Mouse (Mus musculus): ENCODE data around the gene Adgrf3. TPM values are rescaled to one million over a fixed set of nuclear protein-coding genes. Genes with fewer than 3 reads are reported as not detected.

Gene Adgrf3
- polyA plus RNA-seq, 1 experiment from 2014 or later: 0.45 TPM

DNA sequence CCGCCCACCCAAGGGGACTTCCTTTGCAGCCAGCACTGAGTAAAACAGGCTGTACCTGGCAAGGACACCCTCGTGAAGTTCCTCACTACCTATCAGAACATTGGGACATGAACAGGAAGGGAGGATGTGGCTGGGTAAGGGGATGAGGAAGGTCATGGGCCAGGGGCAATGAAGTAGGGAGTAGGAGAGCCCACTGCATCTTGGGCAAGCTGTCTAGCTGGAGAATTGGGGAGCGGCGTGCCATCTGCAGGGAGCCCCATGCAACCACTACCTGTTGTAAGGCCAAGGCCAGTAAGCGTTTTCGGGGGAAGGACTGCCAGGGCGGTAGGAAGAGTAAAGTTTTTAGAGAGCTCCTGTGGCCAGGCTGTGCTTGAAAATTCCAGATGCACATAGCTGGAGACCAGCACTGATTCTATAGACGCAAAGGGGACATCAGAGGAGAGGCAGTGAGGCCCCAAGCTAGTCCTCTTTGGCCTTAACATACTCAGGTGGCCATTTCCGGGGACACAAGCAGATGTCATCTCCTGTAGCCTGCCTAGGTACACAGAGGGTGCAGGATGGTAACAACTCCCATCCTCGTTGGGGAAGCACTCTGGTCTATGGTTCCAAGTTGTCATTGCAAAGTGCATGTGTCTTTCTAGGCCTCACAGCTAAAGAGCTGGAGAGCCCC, 2.2 kb downstream of the Adgrf3 start:
- no peak overlapping the region for H3K4me2 ChIP-seq (ENCODE audit: low read length)
- no peak overlapping the region for H3K4me3 ChIP-seq (ENCODE audit: control insufficient read depth in 1 of 2, insufficient read depth in 1 of 2, low read depth in 1 of 2, low read length in 2 of 2)
- no peaks in the 10 kb centered on the region for H3K27me3 ChIP-seq (ENCODE audit: control insufficient read depth, insufficient read depth, low read length)
- H3K27ac ChIP-seq (replicated peaks in 1 of 2; ENCODE audit: control insufficient read depth in 1 of 2, insufficient read depth in 1 of 2, low read depth in 2 of 2, low read length in 2 of 2): no peak overlapping the region
- 67% methylated on average over 10 of the region's 10 CpGs for WGBS
- no peaks in the 10 kb centered on the region for H3K36me3 ChIP-seq (ENCODE audit: control insufficient read depth, insufficient read depth, low read length)
- no peak for ATAC-seq (ENCODE audit: insufficient number of reproducible peaks, insufficient read depth, low FRiP score, low read depth)
- H3K4me1 ChIP-seq (ENCODE audit: control insufficient read depth in 2 of 2, insufficient read depth in 2 of 2, low read length in 2 of 2): no peaks in the 10 kb centered on the region; a peak in 1 of 4 replicates
- no peak overlapping the region for H3K9ac ChIP-seq (ENCODE audit: low read length)
- no peaks in the 10 kb centered on the region for H3K9me3 ChIP-seq (ENCODE audit: control insufficient read depth, low read length)

DNA sequence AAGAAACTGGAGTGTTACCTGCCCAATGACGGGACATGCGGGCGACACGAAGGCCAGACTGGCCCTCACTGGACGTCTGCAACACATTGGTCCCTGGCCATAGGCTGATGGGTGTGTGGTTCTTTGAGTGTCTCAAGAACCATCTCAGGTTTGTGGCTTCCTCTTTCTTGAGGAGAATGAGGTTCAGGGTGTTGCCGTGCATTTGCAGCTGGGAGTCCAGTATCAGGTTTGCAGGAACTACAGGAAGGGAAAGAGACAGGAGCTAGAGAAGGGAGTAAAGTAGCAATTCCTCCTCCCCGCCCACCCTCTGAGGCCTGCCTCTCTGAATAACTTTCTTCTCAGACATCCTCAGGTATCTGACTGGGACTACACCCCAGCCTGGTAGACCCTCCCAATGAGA, 3.3 kb downstream of the Adgrf3 start:
- no peak for ATAC-seq (ENCODE audit: insufficient number of reproducible peaks, insufficient read depth, low FRiP score, low read depth)
- Histone ChIP-seq H3K4me1 (ENCODE audit: control insufficient read depth in 2 of 2, insufficient read depth in 2 of 2, low read length in 2 of 2) (peaks cover 0 to 2% of the 10 kb centered on the region in 2 experiments; a peak in 2 of 4 replicates), H3K4me3 (ENCODE audit: control insufficient read depth in 1 of 2, insufficient read depth in 1 of 2, low read depth in 1 of 2, low read length in 2 of 2) (no peak overlapping the region), H3K27me3 (ENCODE audit: control insufficient read depth, insufficient read depth, low read length) (no peaks in the 10 kb centered on the region), H3K4me2 (ENCODE audit: low read length) (no peak overlapping the region), H3K9me3 (ENCODE audit: control insufficient read depth, low read length) (no peaks in the 10 kb centered on the region), H3K27ac (replicated peaks in 1 of 2; ENCODE audit: control insufficient read depth in 1 of 2, insufficient read depth in 1 of 2, low read depth in 2 of 2, low read length in 2 of 2) (no peak overlapping the region), H3K9ac (ENCODE audit: low read length) (no peak overlapping the region), H3K36me3 (ENCODE audit: control insufficient read depth, insufficient read depth, low read length) (no peaks in the 10 kb centered on the region)
- WGBS: 81% methylated on average over 7 of the region's 7 CpGs

GRCm38 (mm10) chr5:30201521-30201920, 4.0 kb downstream of the Adgrf3 start:
- 39% methylated on average over 5 of the region's 5 CpGs for WGBS
- ATAC-seq (ENCODE audit: insufficient number of reproducible peaks, insufficient read depth, low FRiP score, low read depth): no peak
- H3K4me3 ChIP-seq (ENCODE audit: control insufficient read depth in 1 of 2, insufficient read depth in 1 of 2, low read depth in 1 of 2, low read length in 2 of 2): no peak overlapping the region
- no peak overlapping the region for H3K9ac ChIP-seq (ENCODE audit: low read length)
- H3K36me3 ChIP-seq (ENCODE audit: control insufficient read depth, insufficient read depth, low read length): no peaks in the 10 kb centered on the region
- peaks cover 0 to 2% of the 10 kb centered on the region in 2 experiments; a peak in 2 of 4 replicates for H3K4me1 ChIP-seq (ENCODE audit: control insufficient read depth in 2 of 2, insufficient read depth in 2 of 2, low read length in 2 of 2)
- no peaks in the 10 kb centered on the region for H3K9me3 ChIP-seq (ENCODE audit: control insufficient read depth, low read length)
- no peak overlapping the region for H3K27ac ChIP-seq (replicated peaks in 1 of 2; ENCODE audit: control insufficient read depth in 1 of 2, insufficient read depth in 1 of 2, low read depth in 2 of 2, low read length in 2 of 2)
- H3K4me2 ChIP-seq (ENCODE audit: low read length): no peak overlapping the region
- H3K27me3 ChIP-seq (ENCODE audit: control insufficient read depth, insufficient read depth, low read length): no peaks in the 10 kb centered on the region

GRCm38 (mm10) chr5:30198257-30198656, 7.3 kb downstream of the Adgrf3 start:
- Histone ChIP-seq H3K27me3 (ENCODE audit: control insufficient read depth, insufficient read depth, low read length) (no peaks in the 10 kb centered on the region), H3K4me2 (ENCODE audit: low read length) (no peak overlapping the region), H3K9ac (ENCODE audit: low read length) (no peak overlapping the region), H3K4me1 (ENCODE audit: control insufficient read depth in 2 of 2, insufficient read depth in 2 of 2, low read length in 2 of 2) (peaks cover 7 to 8% of the 10 kb centered on the region in 2 experiments; a peak in 3 of 4 replicates), H3K4me3 (ENCODE audit: control insufficient read depth in 1 of 2, insufficient read depth in 1 of 2, low read depth in 1 of 2, low read length in 2 of 2) (no peak overlapping the region), H3K27ac (replicated peaks in 1 of 2; ENCODE audit: control insufficient read depth in 1 of 2, insufficient read depth in 1 of 2, low read depth in 2 of 2, low read length in 2 of 2) (no peak overlapping the region), H3K9me3 (ENCODE audit: control insufficient read depth, low read length) (no peaks in the 10 kb centered on the region), H3K36me3 (ENCODE audit: control insufficient read depth, insufficient read depth, low read length) (no peaks in the 10 kb centered on the region)
- no peak for ATAC-seq (ENCODE audit: insufficient number of reproducible peaks, insufficient read depth, low FRiP score, low read depth)
- WGBS: 62% methylated on average over 7 of the region's 7 CpGs

DNA sequence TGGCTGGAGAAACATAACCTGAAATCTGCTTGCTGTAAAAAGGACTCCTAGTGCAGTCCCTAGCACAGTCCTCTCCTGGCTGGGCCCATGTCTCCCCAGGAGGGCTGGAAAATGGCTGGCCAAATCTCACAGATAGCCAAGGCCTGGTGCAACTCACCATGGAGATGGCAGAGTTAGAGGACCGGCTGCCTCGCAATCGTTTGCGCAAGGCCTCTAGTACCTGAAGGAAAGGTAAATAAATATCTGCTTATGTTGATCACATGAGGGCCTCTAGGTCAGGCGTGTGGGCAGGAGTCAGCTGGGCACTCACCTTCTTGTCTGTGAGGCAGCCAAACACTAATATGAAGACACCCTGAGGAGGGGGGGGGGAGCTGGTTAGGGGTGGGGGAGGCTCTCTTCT, 10.2 kb downstream of the Adgrf3 start:
- H3K4me1 ChIP-seq (ENCODE audit: control insufficient read depth in 2 of 2, insufficient read depth in 2 of 2, low read length in 2 of 2): peaks cover 7 to 8% of the 10 kb centered on the region in 2 experiments; a peak in 3 of 4 replicates
- no peak for ATAC-seq (ENCODE audit: insufficient number of reproducible peaks, insufficient read depth, low FRiP score, low read depth)
- no peak overlapping the region for H3K4me3 ChIP-seq (ENCODE audit: control insufficient read depth in 1 of 2, insufficient read depth in 1 of 2, low read depth in 1 of 2, low read length in 2 of 2)
- no peak overlapping the region for H3K4me2 ChIP-seq (ENCODE audit: low read length)
- no peaks in the 10 kb centered on the region for H3K9me3 ChIP-seq (ENCODE audit: control insufficient read depth, low read length)
- H3K9ac ChIP-seq (ENCODE audit: low read length): no peak overlapping the region
- no peaks in the 10 kb centered on the region for H3K27me3 ChIP-seq (ENCODE audit: control insufficient read depth, insufficient read depth, low read length)
- no peak overlapping the region for H3K27ac ChIP-seq (replicated peaks in 1 of 2; ENCODE audit: control insufficient read depth in 1 of 2, insufficient read depth in 1 of 2, low read depth in 2 of 2, low read length in 2 of 2)
- 91% methylated on average over 5 of the region's 5 CpGs for WGBS
- peaks cover 9% of the 10 kb centered on the region for H3K36me3 ChIP-seq (ENCODE audit: control insufficient read depth, insufficient read depth, low read length)

DNA sequence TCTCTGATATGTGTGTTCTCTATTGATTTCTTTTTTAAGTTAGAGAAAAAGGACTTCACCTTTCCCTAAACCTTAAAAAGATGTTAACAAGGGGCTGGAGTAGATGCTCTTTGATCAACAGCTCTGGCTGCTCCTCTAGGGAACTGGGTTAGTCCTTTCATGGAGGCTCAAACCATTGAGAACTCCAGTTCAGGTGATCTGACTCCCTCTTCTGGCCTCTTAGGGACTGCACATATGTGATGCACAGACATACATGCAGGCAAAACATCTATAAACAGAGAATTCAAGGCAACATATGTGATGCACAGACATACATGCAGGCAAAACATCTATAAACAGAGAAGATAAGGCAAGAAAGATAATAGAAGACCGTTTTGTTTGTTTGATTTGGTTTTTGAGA, 13.1 kb downstream of the Adgrf3 start:
- no peak for ATAC-seq (ENCODE audit: insufficient number of reproducible peaks, insufficient read depth, low FRiP score, low read depth)
- Histone ChIP-seq H3K36me3 (ENCODE audit: control insufficient read depth, insufficient read depth, low read length) (peaks cover 31% of the 10 kb centered on the region), H3K4me1 (ENCODE audit: control insufficient read depth in 2 of 2, insufficient read depth in 2 of 2, low read length in 2 of 2) (peaks cover 5 to 7% of the 10 kb centered on the region in 2 experiments; a peak in 3 of 4 replicates), H3K27ac (replicated peaks in 1 of 2; ENCODE audit: control insufficient read depth in 1 of 2, insufficient read depth in 1 of 2, low read depth in 2 of 2, low read length in 2 of 2) (no peak overlapping the region), H3K9me3 (ENCODE audit: control insufficient read depth, low read length) (no peaks in the 10 kb centered on the region), H3K4me3 (ENCODE audit: control insufficient read depth in 1 of 2, insufficient read depth in 1 of 2, low read depth in 1 of 2, low read length in 2 of 2) (no peak overlapping the region), H3K4me2 (ENCODE audit: low read length) (no peak overlapping the region), H3K27me3 (ENCODE audit: control insufficient read depth, insufficient read depth, low read length) (no peaks in the 10 kb centered on the region), H3K9ac (ENCODE audit: low read length) (no peak overlapping the region)
- 58% methylated on average over 1 of the region's 1 CpGs for WGBS

GRCm38 (mm10) chr5:30187687-30188485, 17.6 kb downstream of the Adgrf3 start:
- H3K4me1 ChIP-seq (ENCODE audit: control insufficient read depth in 2 of 2, insufficient read depth in 2 of 2, low read length in 2 of 2): no peaks in the 10 kb centered on the region
- no peak overlapping the region for H3K4me2 ChIP-seq (ENCODE audit: low read length)
- no peaks in the 10 kb centered on the region for H3K27me3 ChIP-seq (ENCODE audit: control insufficient read depth, insufficient read depth, low read length)
- WGBS: 85% methylated on average over 12 of the region's 12 CpGs
- no peak overlapping the region for H3K9ac ChIP-seq (ENCODE audit: low read length)
- H3K36me3 ChIP-seq (ENCODE audit: control insufficient read depth, insufficient read depth, low read length): peaks cover 72% of the 10 kb centered on the region
- no peak for ATAC-seq (ENCODE audit: insufficient number of reproducible peaks, insufficient read depth, low FRiP score, low read depth)
- H3K9me3 ChIP-seq (ENCODE audit: control insufficient read depth, low read length): no peaks in the 10 kb centered on the region
- H3K4me3 ChIP-seq (ENCODE audit: control insufficient read depth in 1 of 2, insufficient read depth in 1 of 2, low read depth in 1 of 2, low read length in 2 of 2): no peak overlapping the region
- no peak overlapping the region for H3K27ac ChIP-seq (replicated peaks in 1 of 2; ENCODE audit: control insufficient read depth in 1 of 2, insufficient read depth in 1 of 2, low read depth in 2 of 2, low read length in 2 of 2)
